Mouse (Mus musculus): Measurements from ENCODE around the gene Gpr108.

The Gpr108 gene

GRCm38 (mm10) chr17:57209330-57209729, 38.9 kb downstream of the Gpr108 start:
- peak; percentile 49 to 57 for DNase-seq (ENCODE audit: low spot score in 2 of 2)

- no peak for DNase-seq (ENCODE audit: low spot score in 2 of 2)
These were observed 40.3 kb downstream of the Gpr108 start for GRCm38 (mm10) chr17:57207938-57208337.

- DNase-seq (ENCODE audit: low spot score in 2 of 2), result no peak
These were observed 46.2 kb downstream of the Gpr108 start for GRCm38 (mm10) chr17:57201841-57202724.

- no peak for DNase-seq (ENCODE audit: low spot score in 2 of 2)
These were observed 50.0 kb downstream of the Gpr108 start for GRCm38 (mm10) chr17:57198252-57198651.

- no peak for DNase-seq (ENCODE audit: low spot score in 2 of 2)
These were observed 52.8 kb downstream of the Gpr108 start for GRCm38 (mm10) chr17:57195326-57196010.

GRCm38 (mm10) chr17:57194771-57195170, 53.5 kb downstream of the Gpr108 start:
- peak; percentile 23 to 32 for DNase-seq (ENCODE audit: low spot score in 2 of 2)

- DNase-seq (ENCODE audit: low spot score in 2 of 2), result peak; percentile 64 to 77
These were observed 54.2 kb downstream of the Gpr108 start, which contains the start of gene Tnfsf14 for GRCm38 (mm10) chr17:57194041-57194507. Gene Tnfsf14, minus strand, starts transcription at chr17:57194177.

GRCm38 (mm10) chr17:57188510-57189192, 59.6 kb downstream of the Gpr108 start:
- DNase-seq (ENCODE audit: low spot score in 2 of 2), result no peak

- no peak for DNase-seq (ENCODE audit: low spot score in 2 of 2)
These were observed 62.6 kb downstream of the Gpr108 start for GRCm38 (mm10) chr17:57185641-57186040.
